Mouse (Mus musculus) lung, embryonic 14.5 days (tissue): Measurements from ENCODE around the gene Spag6l. TPM values are rescaled to one million over a fixed set of nuclear protein-coding genes. Genes with fewer than 3 reads are reported as not detected.
A peak's percentile ranks its signal among the peaks of the same experiment; 100 is the strongest.

Source experiments
- ATAC-seq: fragments of 200-750 bp; cut with Nextera tagmentation; 2 replicates; pipeline ENCODE4 v1.8.0; 2017; ENCODE audit warnings: mild to moderate bottlenecking, moderate TSS enrichment, moderate library complexity; ENCODE audit not compliant: insufficient read depth
- DNase-seq: peaks from one replicate; pipeline ENCODE4 v3.0.0-alpha.2; 2015
- H3K27ac ChIP-seq: fragments of 300-500 bp; sonication (generic); 2 replicates; pipeline ENCODE4 v1.5.1; 2014; ENCODE audit warnings: low read depth, mild to moderate bottlenecking, moderate library complexity
- H3K27me3 ChIP-seq: fragments of 300-500 bp; sonication (generic); 2 replicates; pipeline ENCODE4 v1.6.1; 2014; ENCODE audit warnings: low read length, control low read depth; ENCODE audit not compliant: insufficient read depth
- H3K36me3 ChIP-seq: fragments of 300-500 bp; sonication (generic); 2 replicates; pipeline ENCODE4 v1.6.1; 2014; ENCODE audit warnings: control low read depth; ENCODE audit not compliant: insufficient read depth
- H3K4me1 ChIP-seq: fragments of 300-500 bp; sonication (generic); 2 replicates; pipeline ENCODE4 v1.6.1; 2014; ENCODE audit warnings: antibody characterized with exemption, control low read depth; ENCODE audit not compliant: insufficient read depth
- H3K4me2 ChIP-seq: fragments of 300-500 bp; sonication (generic); 2 replicates; pipeline ENCODE4 v1.6.1; 2014; ENCODE audit warnings: mild to moderate bottlenecking
- H3K4me3 ChIP-seq: fragments of 300-500 bp; sonication (generic); 2 replicates; pipeline ENCODE4 v1.5.1; 2014; ENCODE audit warnings: low read depth, low read length
- H3K9ac ChIP-seq: fragments of 300-500 bp; sonication (generic); 2 replicates; pipeline ENCODE4 v1.6.1; 2014
- H3K9me3 ChIP-seq: fragments of 300-500 bp; sonication (generic); 2 replicates; pipeline ENCODE4 v1.6.1; 2016; ENCODE audit warnings: low read depth, low read length, control low read depth
- CTCF ChIP-seq: IDR thresholded peaks from 2 replicates; pipeline ENCODE4 v1.5.1; 2016; ENCODE audit warnings: antibody characterized with exemption, low read depth
- WGBS: fragments of 180-500 bp; shearing (Covaris S2); extraction: QIAGEN DNeasy Blood & Tissue Kit; methylation state at CpG from one replicate; pipeline ENCODE4 v1.1.7; 2014; 5-methylcytosine and 5-hydroxymethylcytosine counted together
- polyA plus RNA-seq: library from polyadenylated mRNA; unstranded; fragments of >200 nt; fragmentation: Nextera tagmentation; extraction: Ambion mirVana; gene quantifications from 2 replicates; pipeline ENCODE4 v1.2.1, GENCODE M21; 2014

The Spag6l gene
- 0.70 and 0.76 TPM in 2 replicates for polyA plus RNA-seq

- ATAC-seq = peak; percentile 83
- Histone ChIP-seq H3K9me3 (no peaks in the 10 kb centered on the region), H3K27me3 (no peaks in the 10 kb centered on the region)
Observed at GRCm38 (mm10) chr16:16828757-16829615, at the start of gene Spag6l. Spag6l (minus strand) TSS chr16:16829456.

GRCm38 (mm10) chr16:16879025-16879424 is 49.8 kb upstream of the Spag6l start:
- 86% methylated on average over 5 of the region's 5 CpGs for WGBS
- no peak overlapping the region for H3K4me2 ChIP-seq
- TF ChIP-seq CTCF = no peak

More at GRCm38 (mm10) chr16:16828757-16829615, at the start of gene Spag6l:
- DNase-seq = peak; percentile 64
- Histone ChIP-seq H3K9ac (peak within 1 kb of the TSS; percentile 16; the same call in 1 of the 2 replicates), H3K4me3 (peak within 1 kb of the TSS; percentile 34), H3K36me3 (no peaks in the 10 kb centered on the region), H3K4me2 (peak within 1 kb of the TSS; percentile 72), H3K4me1 (no peaks in the 10 kb centered on the region), H3K27ac (no peak within 1 kb of the TSS)
- TF ChIP-seq CTCF = peak; percentile 46
- WGBS = 10% methylated on average over 33 of the region's 33 CpGs

GRCm38 (mm10) chr16:16870617-16871331 is 41.5 kb upstream of the Spag6l start, which contains the start of the genes Top3b and Vpreb1:
Top3b (plus strand) TSS chr16:16870736.
Vpreb1 (minus strand) TSS chr16:16870843.
- peak; percentile 96 for ATAC-seq
- H3K4me2 ChIP-seq = peak within 1 kb of the TSS; percentile 83
- under 1% methylated on average over 49 of the region's 49 CpGs for WGBS
- H3K9ac ChIP-seq = peak within 1 kb of the TSS; percentile 93
- no peaks in the 10 kb centered on the region for H3K9me3 ChIP-seq
- H3K4me3 ChIP-seq = peak within 1 kb of the TSS; percentile 75
- peak; percentile 36 for TF ChIP-seq CTCF
- no peaks in the 10 kb centered on the region for H3K27me3 ChIP-seq
- peak within 1 kb of the TSS; percentile 98 for H3K27ac ChIP-seq
- H3K4me1 ChIP-seq = peaks cover 4% of the 10 kb centered on the region; the same call in 1 of the 2 replicates
- peak; percentile 97 for DNase-seq
- 0 out of 2 replicates have a peak, but pooled peaks cover under 1% of the 10 kb centered on the region for H3K36me3 ChIP-seq

More at GRCm38 (mm10) chr16:16879025-16879424, 49.8 kb upstream of the Spag6l start:
- H3K9ac ChIP-seq = no peak overlapping the region
- no peak overlapping the region for H3K27ac ChIP-seq
- peaks cover 74% of the 10 kb centered on the region for H3K36me3 ChIP-seq
- H3K4me1 ChIP-seq = no peaks in the 10 kb centered on the region
- no peaks in the 10 kb centered on the region for H3K9me3 ChIP-seq
- DNase-seq (no peak), ATAC-seq (no peak)
- H3K4me3 ChIP-seq = no peak overlapping the region
- H3K27me3 ChIP-seq = no peaks in the 10 kb centered on the region

- peak overlapping the region; percentile 98; the same call in 1 of the 2 replicates for H3K27ac ChIP-seq
- peak overlapping the region; percentile 83 for H3K4me2 ChIP-seq
- peak; percentile 47 for ATAC-seq
- no peaks in the 10 kb centered on the region for H3K9me3 ChIP-seq
- 32% methylated on average over 7 of the region's 7 CpGs for WGBS
- H3K9ac ChIP-seq = peak overlapping the region; percentile 93
- no peak for TF ChIP-seq CTCF
- peaks cover 4% of the 10 kb centered on the region; the same call in 1 of the 2 replicates for H3K4me1 ChIP-seq
- H3K27me3 ChIP-seq = no peaks in the 10 kb centered on the region
- no peak for DNase-seq
- peak overlapping the region; percentile 75 for H3K4me3 ChIP-seq
- H3K36me3 ChIP-seq = no peaks in the 10 kb centered on the region
Observed at GRCm38 (mm10) chr16:16870241-16870616, 41.0 kb upstream of the Spag6l start.

DNA sequence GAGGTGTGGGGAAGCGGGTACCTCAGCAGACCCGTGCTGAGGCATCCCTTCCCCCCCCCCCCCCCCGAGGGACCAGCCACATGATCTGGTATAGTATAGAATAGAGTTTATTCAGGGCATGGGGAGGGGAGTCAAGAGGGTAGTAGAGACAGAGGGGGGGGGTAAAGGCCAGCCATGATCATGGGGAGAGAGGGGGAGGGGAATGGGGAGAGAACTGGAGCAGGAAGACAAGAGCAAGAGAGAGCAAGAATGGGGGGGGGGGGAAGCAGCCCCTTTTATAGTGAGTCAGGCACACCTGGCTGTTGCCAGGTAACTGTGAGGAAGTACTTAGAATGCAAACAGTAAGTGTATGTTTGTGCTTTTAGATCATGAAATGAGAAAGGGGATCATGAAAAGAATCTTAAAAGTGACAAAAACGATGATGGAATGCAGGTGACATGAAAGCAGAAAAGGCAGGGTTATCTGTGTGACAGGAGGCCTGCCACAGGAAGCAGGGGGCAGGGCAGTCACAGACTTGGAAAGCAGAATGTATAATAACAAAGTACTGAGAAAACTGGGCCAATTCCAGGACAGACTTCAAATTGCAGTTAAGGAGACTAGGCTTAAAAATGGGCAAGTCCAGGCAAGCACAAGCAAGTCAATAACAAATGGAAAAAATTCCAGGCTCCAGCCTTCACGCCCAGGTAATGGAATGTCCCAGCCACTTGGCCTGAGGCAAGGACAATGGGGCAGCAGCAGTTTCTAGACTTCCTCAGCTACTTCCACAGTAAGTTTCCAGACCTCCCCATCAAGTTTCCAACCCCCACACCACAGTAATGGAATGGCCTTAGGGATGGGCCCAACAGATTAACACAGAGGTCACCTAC is 36.7 kb upstream of the Spag6l start:
- H3K27me3 ChIP-seq = no peaks in the 10 kb centered on the region
- ATAC-seq = no peak
- no peak overlapping the region for H3K4me2 ChIP-seq
- no peaks in the 10 kb centered on the region for H3K4me1 ChIP-seq
- DNase-seq = peak; percentile 37
- H3K36me3 ChIP-seq = no peaks in the 10 kb centered on the region
- no peaks in the 10 kb centered on the region for H3K9me3 ChIP-seq
- WGBS = 37% methylated on average over 5 of the region's 5 CpGs
- no peak for TF ChIP-seq CTCF
- peak overlapping the region; percentile 55 for H3K27ac ChIP-seq
- no peak overlapping the region for H3K4me3 ChIP-seq
- no peak overlapping the region for H3K9ac ChIP-seq

- Histone ChIP-seq H3K9ac (no peak overlapping the region), H3K4me2 (no peak overlapping the region), H3K4me1 (no peaks in the 10 kb centered on the region), H3K36me3 (no peaks in the 10 kb centered on the region), H3K27ac (no peak overlapping the region), H3K4me3 (no peak overlapping the region), H3K27me3 (no peaks in the 10 kb centered on the region), H3K9me3 (no peaks in the 10 kb centered on the region)
- no peak for ATAC-seq
- DNase-seq = no peak
- TF ChIP-seq CTCF = no peak
Observed at GRCm38 (mm10) chr16:16865217-16865616, 36.0 kb upstream of the Spag6l start.
